Mouse (Mus musculus) intestine, embryonic 15.5 days (tissue): ENCODE data around the gene Slc11a1. TPM values are rescaled to one million over a fixed set of nuclear protein-coding genes. Genes with fewer than 3 reads are reported as not detected.
"Not testable (repeated sequence)": the region's sequence is repeated elsewhere in the genome, so short reads cannot be mapped to it uniquely, and the experiment has no call there.

Experiments used
- ATAC-seq: fragments of 200-750 bp; cut with Nextera tagmentation; 2 replicates; pipeline ENCODE4 v1.8.0; 2017; ENCODE audit warnings: moderate TSS enrichment, moderate library complexity
- H3K27ac ChIP-seq: fragments of 300-500 bp; sonication (generic); 2 replicates; pipeline ENCODE4 v1.5.1; 2015; ENCODE audit warnings: mild to moderate bottlenecking, inconsistent platforms
- H3K27me3 ChIP-seq: fragments of 300-500 bp; sonication (generic); replicated peaks from 2 replicates; pipeline ENCODE4 v1.6.1; 2015; ENCODE audit warnings: inconsistent platforms
- H3K36me3 ChIP-seq: fragments of 300-500 bp; sonication (generic); 2 replicates; pipeline ENCODE4 v1.6.1; 2015; ENCODE audit warnings: inconsistent platforms
- H3K4me1 ChIP-seq: fragments of 300-500 bp; sonication (generic); replicated peaks from 2 replicates; pipeline ENCODE4 v1.6.1; 2015; ENCODE audit warnings: inconsistent platforms
- H3K4me2 ChIP-seq: fragments of 300-500 bp; sonication (generic); replicated peaks from 2 replicates; pipeline ENCODE4 v1.6.1; 2015; ENCODE audit warnings: mild to moderate bottlenecking, inconsistent platforms
- H3K4me3 ChIP-seq: fragments of 300-500 bp; sonication (generic); replicated peaks from 2 replicates; pipeline ENCODE4 v1.5.1; 2015; ENCODE audit warnings: inconsistent platforms
- H3K9ac ChIP-seq: fragments of 300-500 bp; sonication (generic); 2 replicates; pipeline ENCODE4 v1.6.1; 2015; ENCODE audit warnings: inconsistent platforms
- H3K9me3 ChIP-seq: fragments of 300-500 bp; sonication (generic); 2 replicates; pipeline ENCODE4 v1.6.1; 2016; ENCODE audit warnings: inconsistent platforms
- WGBS: fragments of 180-500 bp; shearing (Covaris S2); methylation state at CpG from one replicate; pipeline ENCODE4 v1.1.7; 2015; 5-methylcytosine and 5-hydroxymethylcytosine counted together
- polyA plus RNA-seq: library from polyadenylated mRNA; unstranded; fragments of >200 nt; fragmentation: Nextera tagmentation; extraction: Ambion mirVana; gene quantifications from 2 replicates; pipeline ENCODE4 v1.2.1, GENCODE M21; 2015

Gene Slc11a1
- 6.4 and 6.7 TPM in 2 replicates for polyA plus RNA-seq

DNA sequence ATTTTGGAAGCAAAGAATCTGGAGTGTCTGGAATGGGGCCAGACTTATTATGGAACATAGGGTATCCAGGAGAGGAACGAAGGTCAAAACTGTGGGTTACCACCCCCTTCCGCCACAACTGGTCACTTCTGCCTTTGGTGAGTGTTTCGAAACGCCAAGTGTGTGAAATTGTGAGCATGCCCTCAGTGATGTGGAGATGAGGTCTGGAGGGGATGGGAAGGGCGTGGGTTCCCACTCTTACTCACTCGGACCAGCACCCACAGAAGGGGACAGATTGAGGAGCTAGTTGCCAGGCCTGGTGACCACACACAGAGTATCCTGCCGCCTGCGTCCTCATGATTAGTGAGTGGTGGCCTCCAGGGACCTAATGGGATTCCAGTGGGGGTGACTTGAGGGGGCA is at the start of gene Slc11a1:
Gene Slc11a1, plus strand, starts transcription at position 216 of the 400 bp plus-strand sequence.
- Histone ChIP-seq H3K36me3 (no peaks in the 10 kb centered on the region), H3K4me2 (no peak within 1 kb of the TSS), H3K27ac (no peak within 1 kb of the TSS), H3K4me3 (no peak within 1 kb of the TSS), H3K9me3 (no peaks in the 10 kb centered on the region), H3K4me1 (no peaks in the 10 kb centered on the region; the same call in 1 of the 2 replicates), H3K9ac (no peak within 1 kb of the TSS), H3K27me3 (no peaks in the 10 kb centered on the region)
- ATAC-seq, result no peak
- WGBS, result 68% methylated on average over 8 of the region's 8 CpGs

DNA sequence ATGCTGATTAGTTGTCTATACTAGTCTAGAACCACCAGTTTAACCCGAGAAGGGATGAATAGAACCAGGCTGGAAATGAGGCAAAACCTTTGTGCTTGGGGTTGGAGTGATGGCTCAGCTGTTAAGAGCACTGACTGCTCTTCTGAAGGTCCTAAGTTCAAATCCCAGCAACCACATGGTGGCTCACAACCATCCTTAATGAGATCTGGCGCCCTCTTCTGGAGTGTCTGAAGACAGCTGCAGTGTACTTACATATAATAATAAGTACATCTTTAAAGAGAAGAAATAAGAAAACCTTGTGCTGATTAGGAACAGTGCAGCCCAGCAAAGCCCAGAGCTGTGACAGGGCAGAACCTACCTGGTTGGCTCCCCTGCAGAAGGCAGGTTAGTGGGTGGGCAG is 48.1 kb upstream of the Slc11a1 start:
- H3K36me3 ChIP-seq, H3K27me3 ChIP-seq, H3K4me3 ChIP-seq, H3K4me2 ChIP-seq, H3K27ac ChIP-seq, H3K9ac ChIP-seq, ATAC-seq, H3K9me3 ChIP-seq: not testable (repeated sequence)
- H3K4me1 ChIP-seq, result peaks cover 12% of the 10 kb centered on the region
- 77% methylated on average over 2 of the region's 2 CpGs for WGBS

DNA sequence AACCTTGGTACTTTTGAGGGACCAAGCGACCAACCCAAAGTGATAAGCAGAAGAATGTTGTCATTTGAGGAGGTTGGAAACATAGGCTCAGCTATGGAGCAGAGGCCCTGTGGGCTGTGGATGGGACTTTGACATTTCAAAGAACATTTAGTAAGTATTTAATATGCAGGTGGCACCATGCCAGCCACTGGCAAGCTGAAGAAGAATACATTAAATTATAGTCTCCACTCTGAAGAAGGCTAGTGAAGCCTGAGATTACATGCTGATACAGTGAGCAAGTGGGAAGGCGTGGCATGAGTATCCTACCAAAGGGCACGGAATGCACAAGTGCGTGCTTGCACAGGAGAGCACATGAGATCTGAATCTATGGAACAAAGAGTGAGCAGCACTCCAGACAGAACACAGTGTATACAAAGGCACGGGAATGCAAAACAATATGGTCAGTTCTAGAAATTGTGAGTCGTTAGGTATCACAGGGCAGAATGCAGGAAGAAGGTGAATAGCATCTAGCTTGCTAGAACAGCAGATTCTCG is 45.0 kb upstream of the Slc11a1 start:
- WGBS, result 62% methylated on average over 7 of the region's 7 CpGs
- H3K4me2 ChIP-seq, result no peak overlapping the region
- ATAC-seq, result peak; percentile 16; the same call in 1 of the 2 replicates

DNA sequence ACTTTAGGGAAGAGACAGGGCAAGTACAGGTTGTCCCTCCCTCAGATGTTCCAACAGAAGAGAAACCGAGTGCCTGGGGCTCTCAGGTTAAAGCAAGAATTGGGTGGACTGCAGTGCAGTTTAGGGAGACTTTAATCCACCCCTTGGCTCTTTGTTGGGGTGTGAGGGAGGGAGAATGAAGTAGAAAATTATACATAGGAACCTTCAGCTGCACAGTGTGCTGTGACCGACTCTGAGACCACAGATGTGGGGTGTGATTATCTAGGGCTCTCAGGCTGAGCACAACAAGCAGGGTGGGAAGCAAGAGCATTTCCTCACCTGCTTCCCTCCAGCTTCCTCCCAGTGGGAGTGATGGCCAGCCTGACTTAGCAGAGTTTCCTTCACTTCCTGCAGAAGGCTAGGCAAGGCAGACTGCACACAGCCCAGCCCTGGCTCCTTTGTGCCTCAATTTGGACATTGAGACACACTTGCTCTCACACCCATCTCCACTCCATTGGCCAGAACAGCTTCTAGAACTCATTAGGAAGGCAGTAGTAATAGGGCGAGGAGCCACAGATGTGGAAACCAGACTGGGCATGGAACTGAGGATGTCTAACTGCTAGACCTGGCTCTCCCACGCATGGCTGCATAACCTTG is 43.8 kb upstream of the Slc11a1 start:
- Histone ChIP-seq H3K36me3 (no peaks in the 10 kb centered on the region), H3K27me3 (no peaks in the 10 kb centered on the region), H3K4me3 (no peak overlapping the region), H3K27ac (peak overlapping the region; percentile 70), H3K9me3 (no peaks in the 10 kb centered on the region), H3K9ac (no peak overlapping the region), H3K4me1 (peaks cover 20% of the 10 kb centered on the region), H3K4me2 (no peak overlapping the region)
- 69% methylated on average over 4 of the region's 4 CpGs for WGBS
- no peak for ATAC-seq

More for the DNA sequence above, 45.0 kb upstream of the Slc11a1 start:
- peaks cover 20% of the 10 kb centered on the region for H3K4me1 ChIP-seq
- no peaks in the 10 kb centered on the region for H3K9me3 ChIP-seq
- H3K27me3 ChIP-seq, result no peaks in the 10 kb centered on the region
- H3K4me3 ChIP-seq, result no peak overlapping the region
- peak overlapping the region; percentile 70 for H3K27ac ChIP-seq
- H3K9ac ChIP-seq, result no peak overlapping the region
- H3K36me3 ChIP-seq, result no peaks in the 10 kb centered on the region

DNA sequence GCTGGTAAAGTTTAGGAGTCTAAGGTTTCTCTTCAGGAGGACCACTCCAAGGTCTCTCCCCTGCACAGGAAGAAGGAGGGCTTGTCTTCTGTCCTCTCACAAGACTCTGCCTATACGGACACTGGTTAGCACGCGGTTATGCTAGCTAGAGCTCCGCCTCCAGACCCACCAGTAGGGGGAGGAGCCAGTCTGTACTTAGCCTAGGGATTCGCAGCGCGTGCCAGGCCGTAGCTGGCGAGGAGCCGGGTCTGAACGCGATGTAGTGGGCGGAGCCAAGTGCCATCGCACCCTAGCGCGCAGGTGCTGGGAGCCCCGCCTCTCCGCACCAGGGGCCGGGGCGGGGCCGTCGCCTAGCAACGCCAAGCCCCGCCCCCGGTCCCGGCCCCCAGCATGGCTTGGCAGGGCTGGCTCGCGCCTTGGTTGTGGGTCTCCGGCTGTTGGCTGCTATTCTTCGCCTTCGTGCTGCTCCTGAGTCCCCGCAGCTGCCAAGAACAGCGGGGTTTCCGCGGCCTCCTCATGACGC is 42.7 kb upstream of the Slc11a1 start:
- Histone ChIP-seq H3K9me3 (no peaks in the 10 kb centered on the region), H3K36me3 (no peaks in the 10 kb centered on the region), H3K4me3 (peak overlapping the region; percentile 56), H3K27ac (peak overlapping the region; percentile 84), H3K27me3 (no peaks in the 10 kb centered on the region), H3K9ac (peak overlapping the region; percentile 50), H3K4me1 (peaks cover 20% of the 10 kb centered on the region), H3K4me2 (peak overlapping the region; percentile 87)
- peak; percentile 97 for ATAC-seq
- WGBS, result under 1% methylated on average over 36 of the region's 36 CpGs

DNA sequence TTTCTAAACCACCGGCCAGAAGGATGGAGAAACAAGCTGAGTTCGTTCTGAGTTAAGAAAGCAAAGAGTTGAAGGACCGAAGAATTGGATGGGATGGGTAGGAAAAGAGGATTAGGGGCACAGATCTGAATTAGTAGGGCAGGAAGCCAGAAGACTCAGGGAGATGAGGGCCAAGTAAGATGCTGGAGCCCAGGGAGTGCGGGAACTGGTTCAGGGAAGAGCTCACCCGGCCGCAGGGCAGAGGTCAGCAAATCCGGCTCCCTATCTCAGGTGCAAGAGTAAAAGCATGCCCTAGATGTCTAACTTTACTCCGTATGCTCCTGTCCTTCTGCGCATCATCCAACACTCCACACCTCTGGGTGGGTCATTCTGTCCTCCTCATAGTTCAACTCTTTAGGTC is 42.1 kb upstream of the Slc11a1 start:
- H3K4me3 ChIP-seq, result peak overlapping the region; percentile 56
- H3K27ac ChIP-seq, result peak overlapping the region; percentile 84
- ATAC-seq, result no peak
- 5% methylated on average over 9 of the region's 9 CpGs for WGBS
- H3K9me3 ChIP-seq, result no peaks in the 10 kb centered on the region
- peak overlapping the region; percentile 50 for H3K9ac ChIP-seq
- no peaks in the 10 kb centered on the region for H3K27me3 ChIP-seq
- no peaks in the 10 kb centered on the region for H3K36me3 ChIP-seq
- peak overlapping the region; percentile 87 for H3K4me2 ChIP-seq
- peaks cover 20% of the 10 kb centered on the region for H3K4me1 ChIP-seq

DNA sequence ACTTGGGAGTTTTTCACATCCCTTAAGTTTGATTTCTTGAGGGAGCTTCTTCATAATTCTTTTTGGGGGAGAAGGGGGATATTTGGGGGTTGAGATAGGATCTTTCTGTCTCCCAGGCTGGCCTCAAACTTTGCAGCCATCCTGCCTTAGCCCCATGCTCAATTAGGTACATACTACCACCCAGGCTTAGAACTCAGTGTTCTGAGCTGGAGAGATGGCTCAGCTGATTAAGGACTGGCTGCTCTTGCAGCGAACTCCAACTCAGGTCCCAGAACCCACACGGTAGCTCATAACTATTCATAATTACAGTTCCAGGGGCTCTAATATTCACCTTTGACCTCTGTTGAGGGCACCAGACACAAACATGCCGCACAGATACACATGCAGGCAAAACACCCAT is 40.4 kb upstream of the Slc11a1 start:
- ATAC-seq, result no peak
- 81% methylated on average over 3 of the region's 3 CpGs for WGBS
- H3K4me2 ChIP-seq, result no peak overlapping the region
- H3K4me3 ChIP-seq, result no peak overlapping the region
- no peaks in the 10 kb centered on the region for H3K36me3 ChIP-seq
- peaks cover 20% of the 10 kb centered on the region for H3K4me1 ChIP-seq
- H3K27me3 ChIP-seq, result no peaks in the 10 kb centered on the region
- no peak overlapping the region for H3K9ac ChIP-seq
- no peaks in the 10 kb centered on the region for H3K9me3 ChIP-seq
- H3K27ac ChIP-seq, result no peak overlapping the region

DNA sequence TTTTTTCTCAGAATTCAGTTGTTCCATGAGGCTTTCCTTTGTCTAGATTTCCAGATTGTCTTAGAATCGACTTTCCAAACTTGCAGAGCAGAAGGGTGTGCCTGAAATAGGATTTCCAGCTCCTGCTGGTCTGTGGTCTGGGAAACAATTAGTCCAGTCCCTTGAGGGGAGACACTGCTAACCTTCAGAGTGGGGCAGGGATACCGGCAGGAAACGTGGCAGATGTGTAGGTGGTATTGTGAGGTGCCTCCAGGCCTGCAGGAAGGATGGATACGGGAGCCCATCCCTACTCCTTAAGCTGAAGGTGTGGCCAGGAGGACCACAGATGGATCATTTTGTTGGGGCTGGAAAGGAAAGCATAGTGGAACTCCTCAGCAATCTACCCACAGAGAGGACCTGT is 40.0 kb upstream of the Slc11a1 start:
- H3K9me3 ChIP-seq, result no peaks in the 10 kb centered on the region
- no peak for ATAC-seq
- no peak overlapping the region for H3K27ac ChIP-seq
- 53% methylated on average over 4 of the region's 4 CpGs for WGBS
- H3K4me3 ChIP-seq, result no peak overlapping the region
- H3K36me3 ChIP-seq, result no peaks in the 10 kb centered on the region
- no peak overlapping the region for H3K4me2 ChIP-seq
- no peak overlapping the region for H3K9ac ChIP-seq
- peaks cover 19% of the 10 kb centered on the region for H3K4me1 ChIP-seq
- no peaks in the 10 kb centered on the region for H3K27me3 ChIP-seq

DNA sequence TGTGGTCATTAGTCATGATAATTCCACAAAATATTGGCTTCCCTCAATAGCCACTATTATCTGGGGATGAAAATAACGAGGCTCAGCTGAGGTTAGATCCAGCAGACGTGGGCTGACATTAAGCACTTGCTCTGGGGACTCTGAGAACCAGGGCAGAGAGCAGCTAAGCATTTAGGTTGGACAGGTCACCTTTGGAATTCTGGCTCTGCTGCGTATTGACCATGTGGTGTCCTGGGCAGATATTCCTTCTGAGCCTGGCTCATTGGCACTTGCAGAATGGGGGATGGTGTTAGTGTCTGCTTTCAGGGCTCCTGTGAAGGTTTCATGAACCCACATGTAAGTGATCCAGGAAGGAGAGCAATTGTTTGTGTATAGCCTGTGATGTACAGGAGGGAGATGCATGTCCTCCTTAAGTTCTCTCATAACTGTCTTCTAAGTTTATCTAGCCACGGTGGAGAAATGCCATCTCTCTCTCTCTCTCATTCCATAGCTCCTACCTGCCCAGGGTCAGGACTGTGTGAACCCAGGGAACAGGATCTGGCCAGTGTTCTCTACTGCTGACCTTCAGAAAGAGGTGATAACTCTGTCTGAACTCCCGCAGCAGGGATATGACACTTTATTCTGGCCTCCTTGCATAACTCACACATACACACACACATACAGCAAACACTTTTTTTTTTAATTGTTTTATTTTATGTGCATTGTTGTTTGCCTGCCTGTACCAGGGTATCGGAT is 39.4 kb upstream of the Slc11a1 start:
- no peak overlapping the region for H3K9ac ChIP-seq
- H3K4me2 ChIP-seq, result no peak overlapping the region
- 74% methylated on average over 6 of the region's 6 CpGs for WGBS
- H3K27ac ChIP-seq, result no peak overlapping the region
- H3K27me3 ChIP-seq, result no peaks in the 10 kb centered on the region
- no peak for ATAC-seq
- H3K4me1 ChIP-seq, result peaks cover 16% of the 10 kb centered on the region
- H3K36me3 ChIP-seq, result no peaks in the 10 kb centered on the region
- H3K4me3 ChIP-seq, result no peak overlapping the region
- H3K9me3 ChIP-seq, result no peaks in the 10 kb centered on the region

DNA sequence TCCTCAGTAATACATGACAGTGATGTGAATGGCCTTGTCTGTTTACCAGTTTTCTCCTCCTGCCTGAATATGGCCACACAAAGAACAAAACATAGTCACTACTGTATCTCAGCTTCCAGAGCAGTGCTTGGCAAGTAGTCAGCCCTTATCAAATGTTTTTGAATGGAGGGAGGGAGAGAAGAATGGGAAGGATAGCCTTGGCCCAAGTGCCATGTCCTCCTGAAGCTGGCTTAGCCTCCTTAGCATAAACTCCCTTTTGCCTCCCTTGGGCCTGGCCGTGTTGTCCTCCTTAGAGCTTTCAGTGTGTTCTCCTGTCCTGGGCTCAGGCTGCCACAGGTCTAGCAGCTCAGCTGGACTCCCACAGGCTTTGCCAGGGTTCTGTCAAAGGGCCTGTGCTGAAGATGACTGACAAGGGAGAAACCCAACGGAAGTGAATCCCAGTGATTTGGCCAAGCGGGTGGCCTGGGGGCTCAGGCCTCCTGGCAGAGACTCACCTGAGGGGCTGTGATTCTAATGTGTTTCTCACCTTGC is 37.7 kb upstream of the Slc11a1 start:
- Histone ChIP-seq H3K9me3 (no peaks in the 10 kb centered on the region), H3K4me2 (no peak overlapping the region), H3K27ac (no peak overlapping the region), H3K27me3 (no peaks in the 10 kb centered on the region), H3K9ac (no peak overlapping the region), H3K4me1 (peaks cover 7% of the 10 kb centered on the region), H3K4me3 (no peak overlapping the region), H3K36me3 (no peaks in the 10 kb centered on the region)
- no peak for ATAC-seq
- 76% methylated on average over 3 of the region's 3 CpGs for WGBS

DNA sequence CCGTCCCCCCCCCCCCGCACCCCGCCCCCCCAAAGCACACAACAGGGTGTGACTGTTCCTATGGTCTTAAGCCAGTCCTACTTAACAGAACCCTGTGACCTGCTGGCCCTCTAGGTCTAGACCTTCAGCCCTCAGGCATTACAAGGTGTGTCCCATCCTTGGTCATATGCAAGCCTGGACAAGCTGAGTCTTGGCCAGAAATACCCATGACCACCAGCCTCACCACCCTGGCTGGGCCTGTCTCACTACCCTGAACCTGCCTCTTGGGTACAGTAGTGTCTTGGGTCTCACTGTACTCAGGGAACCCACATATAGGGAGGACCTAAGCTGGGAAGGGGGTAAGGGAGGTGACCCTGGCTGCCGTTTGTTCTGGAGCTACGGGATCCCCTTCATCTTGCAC is 37.0 kb upstream of the Slc11a1 start:
- no peak overlapping the region for H3K9ac ChIP-seq
- H3K9me3 ChIP-seq, result no peaks in the 10 kb centered on the region
- no peak for ATAC-seq
- no peak overlapping the region for H3K4me3 ChIP-seq
- no peaks in the 10 kb centered on the region for H3K36me3 ChIP-seq
- H3K27ac ChIP-seq, result no peak overlapping the region
- 91% methylated on average over 5 of the region's 5 CpGs for WGBS
- no peak overlapping the region for H3K4me2 ChIP-seq
- H3K4me1 ChIP-seq, result peaks cover 5% of the 10 kb centered on the region
- H3K27me3 ChIP-seq, result no peaks in the 10 kb centered on the region

DNA sequence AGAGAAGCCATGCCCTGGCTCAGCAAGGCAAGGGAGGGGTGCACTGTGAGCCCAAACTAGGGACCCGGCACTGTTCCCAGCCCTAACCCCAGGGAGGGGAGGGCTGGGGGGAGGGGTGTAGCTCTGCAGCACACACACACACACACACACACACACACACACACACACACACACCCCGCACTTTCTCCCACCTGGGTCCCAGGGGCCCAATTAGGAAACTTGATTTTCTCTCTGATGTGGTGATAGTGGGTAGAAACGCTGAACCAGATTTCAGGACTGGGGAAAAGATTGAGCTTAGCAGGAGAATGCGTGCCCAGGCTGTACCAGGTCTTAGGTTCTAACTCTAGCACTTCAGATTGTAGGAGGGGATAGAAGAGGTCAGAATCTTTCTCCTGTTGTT is 36.4 kb upstream of the Slc11a1 start:
- no peaks in the 10 kb centered on the region for H3K9me3 ChIP-seq
- no peaks in the 10 kb centered on the region for H3K4me1 ChIP-seq
- H3K36me3 ChIP-seq, result no peaks in the 10 kb centered on the region
- whole genome bisulfite sequencing, result 89% methylated on average over 4 of the region's 4 CpGs
- H3K4me2 ChIP-seq, result no peak overlapping the region
- H3K27me3 ChIP-seq, result no peaks in the 10 kb centered on the region
- H3K4me3 ChIP-seq, result no peak overlapping the region
- ATAC-seq, result no peak
- no peak overlapping the region for H3K27ac ChIP-seq
- H3K9ac ChIP-seq, result no peak overlapping the region
